Mouse (Mus musculus) small intestine, adult 2 months (tissue): ENCODE data around the gene Ncam2.

Source experiments
- CTCF ChIP-seq: fragments of 200-500 bp; IDR thresholded peaks from 2 replicates; pipeline ENCODE4 v1.5.1; 2012; ENCODE audit warnings: low read depth, mild to moderate bottlenecking, control low read depth, inconsistent platforms, low read length, moderate library complexity, mixed read lengths; ENCODE audit not compliant: insufficient replicate concordance, insufficient read length; ENCODE audit errors: extremely low read depth
- POLR2A ChIP-seq: fragments of 200-500 bp; IDR thresholded peaks from 2 replicates; pipeline ENCODE4 v1.6.1; 2012; ENCODE audit warnings: low read depth, mild to moderate bottlenecking, control low read depth, inconsistent platforms, low read length, moderate library complexity

DNA sequence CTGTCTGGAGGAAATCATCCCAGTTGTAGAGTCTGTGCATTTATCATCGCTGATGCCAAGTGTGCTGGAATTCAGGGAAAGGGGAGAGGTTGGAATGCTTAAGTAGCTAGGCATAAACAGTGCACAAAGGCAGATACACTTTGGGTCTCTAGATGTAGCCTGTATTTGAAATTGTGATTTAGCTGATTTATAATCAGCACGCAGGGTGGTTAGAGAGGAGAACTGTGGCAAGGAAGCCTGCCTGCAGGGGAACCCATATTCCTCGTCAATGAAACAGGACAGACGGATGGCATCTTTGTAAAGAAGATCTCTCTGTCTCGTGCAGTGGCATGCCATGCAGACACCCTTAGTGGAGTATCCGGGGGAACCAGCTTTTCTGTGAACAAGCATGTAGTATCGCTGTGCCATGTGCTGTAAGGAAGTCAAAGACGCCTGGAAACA lies 2.2 kb downstream of the Ncam2 start:
- TF ChIP-seq CTCF: no peak
- TF ChIP-seq POLR2A: no peak
